Mouse (Mus musculus): ENCODE measurements around the gene Slc13a5. TPM values are rescaled to one million over a fixed set of nuclear protein-coding genes. Genes with fewer than 3 reads are reported as not detected.

Slc13a5 gene
- polyA plus RNA-seq, 1 experiment from 2014 or later = 2.0 TPM

Other genes with a start within 250 kb of the Slc13a5 start
- gene Aipl1, start 229.7 kb downstream of the Slc13a5 start, polyA plus RNA-seq (2014; fragmentation: Nextera tagmentation; extraction: Ambion mirVana) = not detected in 2 replicates
- gene Pimreg, start 225.2 kb downstream of the Slc13a5 start, polyA plus RNA-seq (2014; fragmentation: Nextera tagmentation; extraction: Ambion mirVana) = 26.8 and 30.2 TPM in 2 replicates
- 4.9 and 5.2 TPM in 2 replicates for gene Pitpnm3, start 131.4 kb downstream of the Slc13a5 start, polyA plus RNA-seq (2014; fragmentation: Nextera tagmentation; extraction: Ambion mirVana)
- 0.25 and 0.40 TPM in 2 replicates for gene Gm43951, start 60.4 kb downstream of the Slc13a5 start, polyA plus RNA-seq (2014; fragmentation: Nextera tagmentation; extraction: Ambion mirVana)
- gene 4933427D14Rik, start 59.8 kb downstream of the Slc13a5 start, polyA plus RNA-seq (2014; fragmentation: Nextera tagmentation; extraction: Ambion mirVana) = 14.3 and 17.1 TPM in 2 replicates
- 141 and 151 TPM in 2 replicates for gene Txndc17, start 59.7 kb downstream of the Slc13a5 start, polyA plus RNA-seq (2014; fragmentation: Nextera tagmentation; extraction: Ambion mirVana)
- gene Med31, start 51.6 kb downstream of the Slc13a5 start, polyA plus RNA-seq (2014; fragmentation: Nextera tagmentation; extraction: Ambion mirVana) = 50.8 and 52.8 TPM in 2 replicates
- 1.1 and 3.3 TPM in 2 replicates for gene Xaf1, start 34.4 kb upstream of the Slc13a5 start, polyA plus RNA-seq (2014; fragmentation: Nextera tagmentation; extraction: Ambion mirVana)
- gene Fbxo39, start 47.2 kb upstream of the Slc13a5 start, polyA plus RNA-seq (2014; fragmentation: Nextera tagmentation; extraction: Ambion mirVana) = not detected in 2 replicates
- gene Tekt1, start 95.2 kb upstream of the Slc13a5 start, polyA plus RNA-seq (2014; fragmentation: Nextera tagmentation; extraction: Ambion mirVana) = 9.9 and 10.1 TPM in 2 replicates
- 4.6 and 4.8 TPM in 2 replicates for gene Smtnl2, start 144.5 kb upstream of the Slc13a5 start, polyA plus RNA-seq (2014; fragmentation: Nextera tagmentation; extraction: Ambion mirVana)
- gene Ggt6, start 168.3 kb upstream of the Slc13a5 start, polyA plus RNA-seq (2014; fragmentation: Nextera tagmentation; extraction: Ambion mirVana) = 0.11 TPM in 1 of 2 replicates, not detected in the other
- 54.1 and 63.3 TPM in 2 replicates for gene Mybbp1a, start 174.1 kb upstream of the Slc13a5 start, polyA plus RNA-seq (2014; fragmentation: Nextera tagmentation; extraction: Ambion mirVana)
- gene Spns2, start 222.7 kb upstream of the Slc13a5 start, polyA plus RNA-seq (2014; fragmentation: Nextera tagmentation; extraction: Ambion mirVana) = 11.9 and 12.4 TPM in 2 replicates